In the genomic region with DNA sequence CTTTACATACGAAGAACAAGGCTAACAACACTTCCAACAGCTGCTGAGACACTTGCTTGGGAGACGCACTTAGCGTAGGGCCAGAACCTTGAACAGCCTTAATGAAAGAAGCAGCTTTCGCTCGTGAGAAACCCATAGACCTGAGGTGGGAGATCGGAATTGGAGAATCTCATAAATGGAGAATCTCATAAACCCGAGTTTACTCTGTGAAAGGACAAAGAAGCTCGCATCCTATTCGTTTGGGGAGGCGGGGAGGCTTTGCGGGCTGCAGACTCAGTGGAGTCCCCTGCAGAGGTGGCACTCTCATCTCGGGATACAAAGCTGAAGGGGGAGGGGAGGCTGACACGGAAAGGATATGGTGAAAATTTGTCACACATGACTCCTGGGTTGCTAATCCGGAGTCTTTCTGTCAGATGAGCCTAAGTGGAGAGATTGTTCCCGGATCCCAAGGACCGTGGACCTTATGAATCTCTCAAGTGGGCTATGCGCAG, we compare ENCODE assay signal across 7 mouse cellular contexts. TPM values are rescaled to one million over a fixed set of nuclear protein-coding genes. Genes with fewer than 3 reads are reported as not detected.
DNase-seq lines count a peak whose midpoint lies in the region; ATAC-seq and TF ChIP-seq lines count a peak whose summit lies in the region.

No protein-coding gene starts in this region.

- H3K27me3 ChIP-seq in G1E (ENCODE audit: insufficient read depth, low read length): no peaks in the 10 kb centered on the region
- peaks cover 44% of the 10 kb centered on the region for H3K27me3 ChIP-seq in hindbrain, embryonic 10.5 days (ENCODE audit: insufficient read depth, poor library complexity, severe bottlenecking)
- H3K27me3 ChIP-seq in liver, embryonic 14.5 days (ENCODE audit: control insufficient read depth, insufficient read depth, low read length): peaks cover 4% of the 10 kb centered on the region; the same call in 1 of the 2 replicates

- TF ChIP-seq EP300 in liver, embryonic 14.5 days (IDR thresholded peaks at IDR 0.05; ENCODE audit: low read depth): no peak

- peak overlapping the region; percentile 38; the same call in 1 of the 2 replicates for H3K4me3 ChIP-seq in G1E (ENCODE audit: low read depth, low read length)
- H3K4me3 ChIP-seq in hindbrain, embryonic 10.5 days: peak overlapping the region; percentile 84
- peak overlapping the region; percentile 9 to 77; a peak in 2 of 4 replicates for H3K4me3 ChIP-seq in liver, embryonic 14.5 days (ENCODE audit: insufficient read depth in 1 of 2, low read depth in 2 of 2, low read length in 2 of 2)

- no peak for DNase-seq in G1E (ENCODE audit: low spot score)
- DNase-seq in brain, adult 2 months (ENCODE audit: low read depth, low spot score): peak; percentile 17
- peak; percentile 67 for DNase-seq in hindbrain, embryonic 10.5 days (ENCODE audit: low spot score)
- DNase-seq in liver, embryonic 14.5 days (ENCODE audit: low read depth in 3 of 3, low spot score in 3 of 3): no peak
- no peak for DNase-seq in left cerebral cortex, postnatal 36 days (ENCODE audit: low spot score in 2 of 2)
- DNase-seq in gastrocnemius, adult 8-10 months (ENCODE audit: low spot score in 2 of 2): no peak

- intact Hi-C loops in left cerebral cortex, postnatal 36 days (cut with DNase I): no loop called here

- peak overlapping the region; percentile 98 for H3K4me2 ChIP-seq in liver, embryonic 14.5 days (ENCODE audit: low read depth)

- H3K9me3 ChIP-seq in G1E (replicated peaks): no peaks in the 10 kb centered on the region
- H3K9me3 ChIP-seq in hindbrain, embryonic 10.5 days: no peaks in the 10 kb centered on the region
- no peaks in the 10 kb centered on the region for H3K9me3 ChIP-seq in liver, embryonic 14.5 days (ENCODE audit: control insufficient read depth, low read length)

- H3K27ac ChIP-seq in hindbrain, embryonic 10.5 days: peak overlapping the region; percentile 94
- H3K27ac ChIP-seq in liver, embryonic 14.5 days: no peak overlapping the region

- peak overlapping the region; percentile 46; the same call in 1 of the 2 replicates for H3K9ac ChIP-seq in liver, embryonic 14.5 days (replicated peaks)

- H3K4me1 ChIP-seq in G1E (ENCODE audit: insufficient read depth, low read depth, low read length): peaks cover 77% of the 10 kb centered on the region
- peaks cover 66% of the 10 kb centered on the region for H3K4me1 ChIP-seq in hindbrain, embryonic 10.5 days (replicated peaks)
- peaks cover 9 to 37% of the 10 kb centered on the region in 2 experiments for H3K4me1 ChIP-seq in liver, embryonic 14.5 days (replicated peaks; ENCODE audit: control insufficient read depth in 2 of 2, insufficient read depth in 2 of 2, low read length in 1 of 2)

- TF ChIP-seq CTCF in G1E (IDR thresholded peaks at IDR 0.05; ENCODE audit: low read depth, low read length): no peak
- TF ChIP-seq CTCF in liver, embryonic 14.5 days (IDR thresholded peaks at IDR 0.05; ENCODE audit: low read depth): no peak

- WGBS in hindbrain, embryonic 10.5 days: 1% methylated on average over 17 of the region's 17 CpGs
- 4% methylated on average over 17 of the region's 17 CpGs for WGBS in liver, embryonic 14.5 days (ENCODE audit: insufficient replicate concordance)

- peaks cover 22% of the 10 kb centered on the region for H3K36me3 ChIP-seq in G1E (replicated peaks)
- no peaks in the 10 kb centered on the region; the same call in 1 of the 2 replicates for H3K36me3 ChIP-seq in hindbrain, embryonic 10.5 days
- no peaks in the 10 kb centered on the region for H3K36me3 ChIP-seq in liver, embryonic 14.5 days (replicated peaks; ENCODE audit: control insufficient read depth, insufficient read depth, low read depth)

- no peak for ATAC-seq in G1E (ENCODE audit: extremely low read depth, insufficient number of reproducible peaks, low FRiP score, poor library complexity, severe bottlenecking)
- ATAC-seq in liver, embryonic 14.5 days (ENCODE audit: insufficient read depth): no peak
- no peak for ATAC-seq in granulocyte monocyte progenitor cell, adult 5-6 weeks (replicated peaks; ENCODE audit: poor library complexity, severe bottlenecking)

RNA-seq across cellular contexts. Expression of a gene that starts 1.2 kb away (rescaled TPM):
- total RNA-seq in G1E (2014; fragmentation: Nextera tagmentation): 45.3 and 59.2 TPM in 2 replicates
- 42.3 and 46.1 TPM in 2 replicates for total RNA-seq in G1E (2017)
- 49.7 and 61.2 TPM in 2 replicates for polyA plus RNA-seq in G1E (2012)
- 16.2 and 19.8 TPM in 2 replicates for polyA plus RNA-seq in hindbrain, embryonic 10.5 days (2016; fragmentation: Nextera tagmentation; extraction: Ambion mirVana)
- polyA plus RNA-seq in liver, embryonic 14.5 days (2012; rRNA removed): 8.1 and 8.2 TPM in 2 replicates
- 5.0 and 6.0 TPM in 2 replicates for polyA plus RNA-seq in liver, embryonic 14.5 days (2014; fragmentation: Nextera tagmentation; extraction: Ambion mirVana)
- total RNA-seq in granulocyte monocyte progenitor cell, adult 5-6 weeks (2014; fragmentation: Nextera tagmentation): not detected in 2 replicates
- 0.05 TPM in 1 of 2 replicates, not detected in the other for total RNA-seq in granulocyte monocyte progenitor cell, adult 5-6 weeks (2017)
- 10 to 100 TPM; 15.6 to 17.2 TPM for total RNA-seq in left cerebral cortex, postnatal 36 days (2021)
- 10 to 100 TPM; 16.1 to 22.2 (median 18.0) TPM for total RNA-seq in gastrocnemius, adult 8-10 months (2022)

Comparison
In these comparisons a context has a peak if more than half of its experiments do, and no peak if none do; other contexts are left out.
1. DNase-seq: peak in brain, adult 2 months (single experiment) and hindbrain, embryonic 10.5 days (single experiment); none in G1E (single experiment), liver, embryonic 14.5 days (0 of 3), left cerebral cortex, postnatal 36 days (0 of 2) and gastrocnemius, adult 8-10 months (0 of 2).
2. RNA of a gene that starts 1.2 kb away (total RNA-seq): 42.3 to 59.2 TPM in G1E, 16.1 to 22.2 TPM in gastrocnemius, adult 8-10 months and 15.6 to 17.2 TPM in left cerebral cortex, postnatal 36 days; 0.05 TPM in granulocyte monocyte progenitor cell, adult 5-6 weeks; every median in the first group is over 10 times any median in the second.
3. Peak in every context shown above with its lines, with median percentiles within 50 percentile points of each other: H3K4me3 ChIP-seq.